Mouse (Mus musculus) adrenal gland, adult 8-10 months (tissue): ENCODE measurements around the gene Birc3. TPM values are rescaled to one million over a fixed set of nuclear protein-coding genes. Genes with fewer than 3 reads are reported as not detected.
"Not testable (repeated sequence)": the region's sequence is repeated elsewhere in the genome, so short reads cannot be mapped to it uniquely, and the experiment has no call there.

ENCODE experiments used
- DNase-seq: peaks from one replicate; pipeline ENCODE4 v3.0.0; 2022
- total RNA-seq, 4 experiments: library from RNA; stranded (reverse); gene quantifications; 2 replicates each; pipeline ENCODE4 v1.2.4; 2022

Gene Birc3
- total RNA-seq, 4 experiments from 2014 or later = 22.2 to 35.6 (median 30.6) TPM

GRCm38 (mm10) chr9:7866981-7867380 lies 6.0 kb downstream of the Birc3 start:
- DNase-seq = not testable (repeated sequence)

- no peak for DNase-seq
Observed at GRCm38 (mm10) chr9:7860976-7861375, 12.0 kb downstream of the Birc3 start.

- DNase-seq = no peak
Observed at GRCm38 (mm10) chr9:7855912-7856311, 17.1 kb downstream of the Birc3 start.

- no peak for DNase-seq
Observed at GRCm38 (mm10) chr9:7855374-7855773, 17.6 kb downstream of the Birc3 start.

- not testable (repeated sequence) for DNase-seq
Observed at GRCm38 (mm10) chr9:7854196-7854595, 18.8 kb downstream of the Birc3 start.

- no peak for DNase-seq
Observed at GRCm38 (mm10) chr9:7852346-7853230, 20.4 kb downstream of the Birc3 start.

- no peak for DNase-seq
Observed at GRCm38 (mm10) chr9:7851841-7852240, 21.1 kb downstream of the Birc3 start.

GRCm38 (mm10) chr9:7848191-7848590 lies 24.8 kb downstream of the Birc3 start:
- no peak for DNase-seq

GRCm38 (mm10) chr9:7846667-7847199 lies 26.3 kb downstream of the Birc3 start:
- DNase-seq = no peak

GRCm38 (mm10) chr9:7845216-7845895 lies 27.6 kb downstream of the Birc3 start:
- DNase-seq = no peak

GRCm38 (mm10) chr9:7841221-7841620 lies 31.8 kb downstream of the Birc3 start:
- peak; percentile 63 for DNase-seq

- peak; percentile 30 for DNase-seq
Observed at GRCm38 (mm10) chr9:7837806-7838440, 35.1 kb downstream of the Birc3 start.

GRCm38 (mm10) chr9:7836905-7837805 lies 35.8 kb downstream of the Birc3 start, which contains the start of gene Birc2:
Gene Birc2 (minus strand): TSS chr9:7837064.
- peak; percentile 96 for DNase-seq

- DNase-seq = peak; percentile 36
Observed at GRCm38 (mm10) chr9:7836331-7836730, 36.7 kb downstream of the Birc3 start.

GRCm38 (mm10) chr9:7835302-7835701 lies 37.7 kb downstream of the Birc3 start:
- DNase-seq = no peak

- no peak for DNase-seq
Observed at GRCm38 (mm10) chr9:7833421-7833820, 39.6 kb downstream of the Birc3 start.

- DNase-seq = no peak
Observed at GRCm38 (mm10) chr9:7829531-7830528, 43.2 kb downstream of the Birc3 start.

- DNase-seq = no peak
Observed at GRCm38 (mm10) chr9:7828706-7829105, 44.3 kb downstream of the Birc3 start.

- no peak for DNase-seq
Observed at GRCm38 (mm10) chr9:7824916-7825315, 48.1 kb downstream of the Birc3 start.

GRCm38 (mm10) chr9:7822758-7823157 lies 50.2 kb downstream of the Birc3 start:
- DNase-seq = no peak
